Mouse (Mus musculus) embryo, embryonic 10 days (tissue): ENCODE measurements around the gene Il5.

ENCODE experiments used
- DNase-seq: peaks from one replicate; pipeline ENCODE4 v3.0.0-alpha.2; 2015; ENCODE audit warnings: low spot score

The Il5 gene

GRCm38 (mm10) chr11:53720715-53721114 lies at the start of gene Il5:
TSS of gene Il5 (plus strand) at chr11:53720794.
- no peak for DNase-seq

GRCm38 (mm10) chr11:53671414-53671813 lies 49.2 kb upstream of the Il5 start:
- no peak for DNase-seq

GRCm38 (mm10) chr11:53680141-53680540 lies 40.5 kb upstream of the Il5 start:
- DNase-seq, result no peak

- no peak for DNase-seq
These were observed 38.9 kb upstream of the Il5 start for GRCm38 (mm10) chr11:53681686-53682085.

GRCm38 (mm10) chr11:53682170-53682569 lies 38.4 kb upstream of the Il5 start:
- no peak for DNase-seq

- no peak for DNase-seq
These were observed 37.5 kb upstream of the Il5 start for GRCm38 (mm10) chr11:53682994-53683530.

- DNase-seq, result peak; percentile 44
These were observed 28.6 kb upstream of the Il5 start for GRCm38 (mm10) chr11:53691979-53692378.

- DNase-seq, result no peak
These were observed 22.1 kb upstream of the Il5 start for GRCm38 (mm10) chr11:53698521-53698920.

- DNase-seq, result no peak
These were observed 21.2 kb upstream of the Il5 start for GRCm38 (mm10) chr11:53699351-53699750.

GRCm38 (mm10) chr11:53706236-53706933 lies 14.2 kb upstream of the Il5 start:
- DNase-seq, result peak; percentile 53

- DNase-seq, result peak; percentile 95
These were observed 13.5 kb upstream of the Il5 start, which contains the start of gene Rad50 for GRCm38 (mm10) chr11:53706934-53707717. TSS of gene Rad50 (minus strand) at chr11:53707319.

- DNase-seq, result no peak
These were observed 12.9 kb upstream of the Il5 start for GRCm38 (mm10) chr11:53707718-53708009.

GRCm38 (mm10) chr11:53719701-53720100 lies 893 bp upstream of the Il5 start:
- no peak for DNase-seq

- no peak for DNase-seq
These were observed 10.9 kb downstream of the Il5 start for GRCm38 (mm10) chr11:53731457-53731856.

- no peak for DNase-seq
These were observed 11.7 kb downstream of the Il5 start for GRCm38 (mm10) chr11:53732244-53732643.

GRCm38 (mm10) chr11:53733824-53734223 lies 13.2 kb downstream of the Il5 start:
- DNase-seq, result no peak

GRCm38 (mm10) chr11:53734431-53734830 lies 13.8 kb downstream of the Il5 start:
- DNase-seq, result no peak

GRCm38 (mm10) chr11:53734970-53735681 lies 14.5 kb downstream of the Il5 start:
- no peak for DNase-seq

GRCm38 (mm10) chr11:53735682-53736245 lies 15.2 kb downstream of the Il5 start:
- peak; percentile 93 for DNase-seq

GRCm38 (mm10) chr11:53736771-53737572 lies 16.4 kb downstream of the Il5 start:
- DNase-seq, result peak; percentile 88

- DNase-seq, result peak; percentile 43
These were observed 17.0 kb downstream of the Il5 start for GRCm38 (mm10) chr11:53737573-53737946.
